Mouse (Mus musculus) stomach, embryonic 16.5 days (tissue): ENCODE results near the gene P2rx3. TPM values are rescaled to one million over a fixed set of nuclear protein-coding genes. Genes with fewer than 3 reads are reported as not detected.

Experiments used
- ATAC-seq: fragments of 200-750 bp; cut with Nextera tagmentation; 2 replicates; pipeline ENCODE4 v1.8.0; 2017; ENCODE audit warnings: moderate number of reproducible peaks, moderate TSS enrichment; ENCODE audit not compliant: insufficient read depth, low FRiP score
- H3K27ac ChIP-seq: fragments of 300-500 bp; sonication (generic); 2 replicates; pipeline ENCODE4 v1.5.1; 2014; ENCODE audit warnings: low read length
- H3K27me3 ChIP-seq: fragments of 300-500 bp; sonication (generic); 2 replicates; pipeline ENCODE4 v1.6.1; 2014; ENCODE audit warnings: low read length, control low read depth, mixed read lengths; ENCODE audit not compliant: control insufficient read depth, insufficient read depth
- H3K36me3 ChIP-seq: fragments of 300-500 bp; sonication (generic); 2 replicates; pipeline ENCODE4 v1.6.1; 2014; ENCODE audit warnings: low read length; ENCODE audit not compliant: control insufficient read depth, insufficient read depth
- H3K4me1 ChIP-seq: fragments of 300-500 bp; sonication (generic); 2 replicates; pipeline ENCODE4 v1.6.1; 2014; ENCODE audit warnings: low read length, control low read depth, mixed read lengths; ENCODE audit not compliant: control insufficient read depth, insufficient read depth
- H3K4me2 ChIP-seq: fragments of 300-500 bp; sonication (generic); 2 replicates; pipeline ENCODE4 v1.6.1; 2014; ENCODE audit warnings: low read depth, low read length, mixed read lengths
- H3K4me3 ChIP-seq: fragments of 300-500 bp; sonication (generic); replicated peaks from 2 replicates; pipeline ENCODE4 v1.5.1; 2014; ENCODE audit warnings: mild to moderate bottlenecking, low read length
- H3K9ac ChIP-seq: fragments of 300-500 bp; sonication (generic); 2 replicates; pipeline ENCODE4 v1.6.1; 2014; ENCODE audit warnings: low read length
- H3K9me3 ChIP-seq: fragments of 300-500 bp; sonication (generic); replicated peaks from 2 replicates; pipeline ENCODE4 v1.6.1; 2016; ENCODE audit warnings: low read length, control low read depth; ENCODE audit not compliant: control insufficient read depth
- WGBS: fragments of 180-500 bp; shearing (Covaris S2); extraction: QIAGEN DNeasy Blood & Tissue Kit; methylation state at CpG from one replicate; pipeline ENCODE4 v1.1.7; 2014; 5-methylcytosine and 5-hydroxymethylcytosine counted together
- polyA plus RNA-seq: library from polyadenylated mRNA; unstranded; fragments of >200 nt; fragmentation: Nextera tagmentation; extraction: Ambion mirVana; gene quantifications from 2 replicates; pipeline ENCODE4 v1.2.1, GENCODE M21; 2015

The P2rx3 gene
- polyA plus RNA-seq, 1 experiment from 2014 or later = 1.6 TPM

- no peak for ATAC-seq
- Histone ChIP-seq H3K36me3 (no peaks in the 10 kb centered on the region), H3K27ac (no peak overlapping the region), H3K4me1 (peaks cover 13% of the 10 kb centered on the region), H3K9ac (no peak overlapping the region), H3K27me3 (no peaks in the 10 kb centered on the region), H3K4me2 (no peak overlapping the region), H3K9me3 (no peaks in the 10 kb centered on the region), H3K4me3 (no peak overlapping the region)
- WGBS = 29% methylated on average over 4 of the region's 4 CpGs
Measured at GRCm38 (mm10) chr2:85007729-85008128, 29.5 kb downstream of the P2rx3 start.

GRCm38 (mm10) chr2:85006600-85006999 lies 30.7 kb downstream of the P2rx3 start:
- no peak for ATAC-seq
- Histone ChIP-seq H3K9me3 (no peaks in the 10 kb centered on the region), H3K27me3 (no peaks in the 10 kb centered on the region), H3K36me3 (no peaks in the 10 kb centered on the region), H3K27ac (no peak overlapping the region), H3K9ac (no peak overlapping the region), H3K4me1 (peaks cover 2% of the 10 kb centered on the region; the same call in 1 of the 2 replicates), H3K4me3 (no peak overlapping the region), H3K4me2 (no peak overlapping the region)
- WGBS = 79% methylated on average over 7 of the region's 7 CpGs

GRCm38 (mm10) chr2:85004341-85004740 lies 32.9 kb downstream of the P2rx3 start:
- Histone ChIP-seq H3K9me3 (no peaks in the 10 kb centered on the region), H3K4me1 (no peaks in the 10 kb centered on the region), H3K27ac (no peak overlapping the region), H3K27me3 (no peaks in the 10 kb centered on the region), H3K4me2 (no peak overlapping the region), H3K4me3 (no peak overlapping the region), H3K36me3 (no peaks in the 10 kb centered on the region), H3K9ac (no peak overlapping the region)
- ATAC-seq = no peak
- 82% methylated on average over 4 of the region's 4 CpGs for WGBS

- Histone ChIP-seq H3K9ac (no peak overlapping the region), H3K4me3 (no peak overlapping the region), H3K36me3 (no peaks in the 10 kb centered on the region), H3K4me2 (no peak overlapping the region), H3K9me3 (no peaks in the 10 kb centered on the region), H3K4me1 (no peaks in the 10 kb centered on the region), H3K27ac (no peak overlapping the region), H3K27me3 (no peaks in the 10 kb centered on the region)
- no peak for ATAC-seq
- WGBS = 65% methylated on average over 8 of the region's 8 CpGs
Measured at GRCm38 (mm10) chr2:85002575-85002974, 34.7 kb downstream of the P2rx3 start.

- Histone ChIP-seq H3K4me1 (no peaks in the 10 kb centered on the region), H3K27ac (no peak overlapping the region), H3K9ac (no peak overlapping the region), H3K36me3 (no peaks in the 10 kb centered on the region), H3K4me3 (no peak overlapping the region), H3K9me3 (no peaks in the 10 kb centered on the region), H3K27me3 (no peaks in the 10 kb centered on the region), H3K4me2 (no peak overlapping the region)
- WGBS = 74% methylated on average over 13 of the region's 13 CpGs
- ATAC-seq = peak; percentile 38; the same call in 1 of the 2 replicates
Measured at GRCm38 (mm10) chr2:85001497-85001896, 35.8 kb downstream of the P2rx3 start.

- Histone ChIP-seq H3K4me2 (no peak overlapping the region), H3K4me3 (no peak overlapping the region), H3K9me3 (no peaks in the 10 kb centered on the region), H3K27me3 (no peaks in the 10 kb centered on the region), H3K9ac (no peak overlapping the region), H3K27ac (peak overlapping the region; percentile 28; the same call in 1 of the 2 replicates), H3K4me1 (no peaks in the 10 kb centered on the region), H3K36me3 (no peaks in the 10 kb centered on the region)
- 71% methylated on average over 3 of the region's 3 CpGs for WGBS
- ATAC-seq = no peak
Measured at GRCm38 (mm10) chr2:84999486-85000181, 37.6 kb downstream of the P2rx3 start.

- WGBS = 70% methylated on average over 2 of the region's 2 CpGs
- Histone ChIP-seq H3K4me3 (no peak overlapping the region), H3K4me2 (no peak overlapping the region), H3K36me3 (no peaks in the 10 kb centered on the region), H3K9me3 (no peaks in the 10 kb centered on the region), H3K27ac (no peak overlapping the region), H3K4me1 (no peaks in the 10 kb centered on the region), H3K27me3 (no peaks in the 10 kb centered on the region), H3K9ac (no peak overlapping the region)
- no peak for ATAC-seq
Measured at GRCm38 (mm10) chr2:84996376-84996775, 40.9 kb downstream of the P2rx3 start.

- Histone ChIP-seq H3K36me3 (no peaks in the 10 kb centered on the region), H3K4me2 (no peak within 1 kb of the TSS), H3K27ac (no peak within 1 kb of the TSS), H3K9me3 (no peaks in the 10 kb centered on the region), H3K27me3 (no peaks in the 10 kb centered on the region), H3K4me3 (no peak within 1 kb of the TSS), H3K9ac (no peak within 1 kb of the TSS), H3K4me1 (no peaks in the 10 kb centered on the region)
- ATAC-seq = no peak
- 76% methylated on average over 1 of the region's 1 CpGs for WGBS
Measured at GRCm38 (mm10) chr2:84987930-84988329, 49.3 kb downstream of the P2rx3 start, which contains the start of gene Prg3. TSS of gene Prg3 (plus strand) at chr2:84988215.

- no peak within 1 kb of the TSS for H3K9ac ChIP-seq
- H3K4me1 ChIP-seq = no peaks in the 10 kb centered on the region
- no peak within 1 kb of the TSS for H3K27ac ChIP-seq
- H3K4me3 ChIP-seq = no peak within 1 kb of the TSS
- 56% methylated on average over 1 of the region's 1 CpGs for WGBS
- no peak for ATAC-seq
- no peaks in the 10 kb centered on the region for H3K36me3 ChIP-seq
- H3K4me2 ChIP-seq = no peak within 1 kb of the TSS
- H3K9me3 ChIP-seq = no peaks in the 10 kb centered on the region
- H3K27me3 ChIP-seq = no peaks in the 10 kb centered on the region
Measured at GRCm38 (mm10) chr2:84980188-84980587, 57.1 kb downstream of the P2rx3 start, which contains the start of gene Prg2. TSS of gene Prg2 (plus strand) at chr2:84980461.
